In genomic region chr5:26597991-26598390, GRCm38 (mm10) we compare ENCODE assay signal across 22 mouse cellular contexts.
A peak's percentile ranks its signal among the peaks of the same experiment; 100 is the strongest.
DNase-seq lines count a peak whose midpoint lies in the region; ATAC-seq lines count a peak whose summit lies in the region.
"Had no signal": no experiment of that assay in that cellular context is flagged by ENCODE, and none has a peak within 500 bp of the region (broad histone marks: within the 10 kb centered on the region; RNA-seq: fewer than 3 reads in every experiment).

No protein-coding gene starts in this region.

- ATAC-seq in cerebellum, adult (ENCODE audit: insufficient number of reproducible peaks, low FRiP score, low TSS enrichment), result no peak
- ATAC-seq in megakaryocyte progenitor cell, adult 5-6 weeks (replicated peaks; ENCODE audit: poor library complexity), result no peak
- ATAC-seq: activated CD4-positive, CD25-positive, alpha-beta regulatory T cell, adult 4 months; forebrain, embryonic 13.5 days; forebrain, embryonic 16.5 days; hindbrain, postnatal 0 days; inflammation-experienced regulatory T-cells, adult 6 months; intestine, embryonic 16.5 days had no signal

- peak; percentile 13 to 22 for DNase-seq in cerebellum, adult 18-20 months
- DNase-seq in cerebellum, adult 11 months, result no peak
- DNase-seq in cerebellum, adult 9-10 months, result peak; percentile 26
- peak; percentile 74 to 84 for DNase-seq in cerebellum, postnatal 10 days
- peak; percentile 25 for DNase-seq in cerebellum, postnatal 36 days
- DNase-seq in adrenal gland, postnatal 4 days (ENCODE audit: low spot score in 2 of 2), result no peak
- DNase-seq: adrenal gland, postnatal 10 days; adrenal gland, postnatal 36 days; gastrocnemius, postnatal 10 days; gastrocnemius, postnatal 36 days; heart, adult 2 months; heart, postnatal 14 days; heart, postnatal 4 days; kidney, adult 18-20 months had no signal

Comparison
In these comparisons a context has a peak if more than half of its experiments do, and no peak if none do; other contexts are left out.
1. DNase-seq: peak in cerebellum, adult 18-20 months (2 of 2), cerebellum, adult 9-10 months (single experiment), cerebellum, postnatal 10 days (2 of 2) and cerebellum, postnatal 36 days (2 of 2); none in cerebellum, adult 11 months (single experiment) and adrenal gland, postnatal 4 days (0 of 2).